Mouse (Mus musculus): ENCODE results near the gene Zfp146.
A peak's percentile ranks its signal among the peaks of the same experiment; 100 is the strongest.
"Not testable (repeated sequence)": the region's sequence is repeated elsewhere in the genome, so short reads cannot be mapped to it uniquely, and the experiment has no call there.

Zfp146 gene

GRCm38 (mm10) chr7:30193013-30193412, 23.5 kb upstream of the Zfp146 start:
- DNase-seq (ENCODE audit: inconsistent age in 2 of 2, low spot score in 1 of 2), result no peak

- no peak for DNase-seq (ENCODE audit: inconsistent age in 2 of 2, low spot score in 1 of 2)
Measured at GRCm38 (mm10) chr7:30192088-30192487, 22.5 kb upstream of the Zfp146 start.

GRCm38 (mm10) chr7:30189116-30189491, 19.6 kb upstream of the Zfp146 start:
- DNase-seq (ENCODE audit: inconsistent age in 2 of 2, low spot score in 1 of 2), result no peak

- no peak for DNase-seq (ENCODE audit: inconsistent age in 2 of 2, low spot score in 1 of 2)
Measured at GRCm38 (mm10) chr7:30188344-30189115, 19.0 kb upstream of the Zfp146 start.

- peak in 1 of 2 experiments; percentile 58 for DNase-seq (ENCODE audit: inconsistent age in 2 of 2, low spot score in 1 of 2)
Measured at GRCm38 (mm10) chr7:30184641-30185348, 15.2 kb upstream of the Zfp146 start.

- peak; percentile 93 to 98 for DNase-seq (ENCODE audit: inconsistent age in 2 of 2, low spot score in 1 of 2)
Measured at GRCm38 (mm10) chr7:30183879-30184289, 14.3 kb upstream of the Zfp146 start, which contains the start of gene Cox7a1. TSS of gene Cox7a1 (plus strand) at chr7:30184144.

GRCm38 (mm10) chr7:30183189-30183588, 13.6 kb upstream of the Zfp146 start:
- not testable (repeated sequence) for DNase-seq (ENCODE audit: inconsistent age in 2 of 2, low spot score in 1 of 2)

GRCm38 (mm10) chr7:30181929-30182328, 12.4 kb upstream of the Zfp146 start:
- DNase-seq (ENCODE audit: inconsistent age in 2 of 2, low spot score in 1 of 2), result not testable (repeated sequence)

GRCm38 (mm10) chr7:30181308-30181707, 11.8 kb upstream of the Zfp146 start:
- peak; percentile 73 to 92 for DNase-seq (ENCODE audit: inconsistent age in 2 of 2, low spot score in 1 of 2)

- no peak for DNase-seq (ENCODE audit: inconsistent age in 2 of 2, low spot score in 1 of 2)
Measured at GRCm38 (mm10) chr7:30178256-30178655, 8.7 kb upstream of the Zfp146 start.

- no peak for DNase-seq (ENCODE audit: inconsistent age in 2 of 2, low spot score in 1 of 2)
Measured at GRCm38 (mm10) chr7:30176474-30176873, 6.9 kb upstream of the Zfp146 start.

- no peak for DNase-seq (ENCODE audit: inconsistent age in 2 of 2, low spot score in 1 of 2)
Measured at GRCm38 (mm10) chr7:30170283-30170951, 867 bp upstream of the Zfp146 start.

GRCm38 (mm10) chr7:30168914-30169582, 502 bp downstream of the Zfp146 start:
- DNase-seq (ENCODE audit: inconsistent age in 2 of 2, low spot score in 1 of 2), result no peak

- DNase-seq (ENCODE audit: inconsistent age in 2 of 2, low spot score in 1 of 2), result no peak
Measured at GRCm38 (mm10) chr7:30164745-30165144, 4.8 kb downstream of the Zfp146 start.

GRCm38 (mm10) chr7:30163113-30163512, 6.4 kb downstream of the Zfp146 start:
- DNase-seq (ENCODE audit: inconsistent age in 2 of 2, low spot score in 1 of 2), result no peak

- DNase-seq (ENCODE audit: inconsistent age in 2 of 2, low spot score in 1 of 2), result no peak
Measured at GRCm38 (mm10) chr7:30155507-30155906, 14.0 kb downstream of the Zfp146 start.

- no peak for DNase-seq (ENCODE audit: inconsistent age in 2 of 2, low spot score in 1 of 2)
Measured at GRCm38 (mm10) chr7:30154040-30154439, 15.5 kb downstream of the Zfp146 start.

GRCm38 (mm10) chr7:30147011-30147410, 22.5 kb downstream of the Zfp146 start:
- DNase-seq (ENCODE audit: inconsistent age in 2 of 2, low spot score in 1 of 2), result no peak

GRCm38 (mm10) chr7:30143555-30144209, 25.9 kb downstream of the Zfp146 start:
- DNase-seq (ENCODE audit: inconsistent age in 2 of 2, low spot score in 1 of 2), result peak; percentile 57 to 70

GRCm38 (mm10) chr7:30143170-30143554, 26.4 kb downstream of the Zfp146 start:
- DNase-seq (ENCODE audit: inconsistent age in 2 of 2, low spot score in 1 of 2), result no peak

- no peak for DNase-seq (ENCODE audit: inconsistent age in 2 of 2, low spot score in 1 of 2)
Measured at GRCm38 (mm10) chr7:30136826-30137225, 32.7 kb downstream of the Zfp146 start.

Measured in adrenal gland, adult (tissue).